Mouse (Mus musculus) urinary bladder, postnatal 36 days (tissue): Measurements from ENCODE around the gene Msmp.

Experiments
- DNase-seq, 2 experiments: peaks; one replicate each; pipeline ENCODE4 v3.0.0; 2022; ENCODE audit warnings: low spot score in 2 of 2, mixed read lengths in 1 of 2

Gene Msmp

GRCm38 (mm10) chr4:43593453-43593852 lies 9.2 kb upstream of the Msmp start:
- DNase-seq, result no peak

- DNase-seq, result no peak
Observed at GRCm38 (mm10) chr4:43591961-43592360, 7.7 kb upstream of the Msmp start.

DNA sequence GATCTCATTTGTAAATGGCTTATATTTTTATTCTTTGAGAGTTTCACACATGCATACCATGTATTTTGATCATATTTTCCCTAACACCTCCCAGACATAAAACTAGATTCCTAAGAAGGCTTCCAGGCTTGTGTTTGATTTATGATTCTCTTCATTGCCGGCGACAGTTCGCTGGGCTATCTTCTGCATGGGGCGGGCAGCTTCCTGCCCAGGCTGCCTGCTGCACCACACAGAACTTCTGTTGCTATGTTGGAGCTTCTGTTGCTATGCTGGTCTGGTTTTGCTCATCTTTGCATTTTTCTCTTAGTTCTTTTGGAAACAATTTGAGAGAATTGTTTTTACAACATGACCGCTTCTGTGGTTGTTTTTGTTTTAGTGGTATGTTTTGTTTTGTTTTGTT lies 7.2 kb upstream of the Msmp start:
- DNase-seq, result no peak

GRCm38 (mm10) chr4:43587681-43588080 lies 3.4 kb upstream of the Msmp start:
- DNase-seq, result no peak

- DNase-seq, result peak in 1 of 2 experiments; percentile 45
Observed at GRCm38 (mm10) chr4:43586411-43586810, 2.1 kb upstream of the Msmp start.

- DNase-seq, result no peak
Observed at GRCm38 (mm10) chr4:43585682-43586081, 1.4 kb upstream of the Msmp start.

DNA sequence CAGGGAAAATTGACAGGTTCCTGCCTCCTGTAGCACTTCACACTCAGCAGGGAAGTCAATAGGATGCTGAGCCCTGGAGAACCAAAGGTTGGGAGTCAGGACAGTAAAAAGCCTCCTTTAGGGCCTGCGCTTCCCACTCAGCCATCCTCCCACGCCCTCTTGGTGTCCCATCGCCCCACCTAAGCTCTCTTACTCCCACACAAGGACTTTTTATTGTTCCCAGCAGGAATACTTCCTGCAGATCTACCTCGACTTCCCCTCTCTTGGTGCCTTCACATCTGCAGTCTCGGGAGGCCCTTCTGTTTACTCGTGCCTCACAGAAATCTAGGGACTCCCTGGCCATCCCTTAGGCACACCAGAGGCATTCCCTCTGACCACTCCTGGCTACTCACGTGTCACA lies 873 bp downstream of the Msmp start:
- no peak for DNase-seq

- DNase-seq, result no peak
Observed at GRCm38 (mm10) chr4:43582241-43582640, 2.1 kb downstream of the Msmp start.

GRCm38 (mm10) chr4:43581381-43581780 lies 2.9 kb downstream of the Msmp start:
- no peak for DNase-seq

DNA sequence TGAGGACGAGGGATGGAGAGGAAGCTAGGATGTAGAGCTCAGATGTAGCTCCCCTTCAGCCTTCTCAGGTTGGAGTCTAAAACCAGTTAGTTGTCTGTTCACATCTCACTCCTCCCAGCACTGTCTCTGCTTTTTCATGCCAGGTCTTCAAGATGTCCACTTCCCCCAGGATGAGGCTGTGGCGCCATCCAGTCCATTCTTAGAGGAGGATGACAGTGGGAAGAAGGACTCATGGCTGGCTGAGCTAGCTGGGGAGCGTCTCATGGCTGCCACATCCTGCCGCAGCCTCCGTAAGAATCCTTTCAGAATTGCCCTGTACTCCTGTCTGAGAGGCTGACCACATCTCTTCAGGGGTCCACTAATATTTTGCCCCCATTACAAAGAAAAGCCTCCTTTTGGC lies 3.6 kb downstream of the Msmp start:
- no peak for DNase-seq

- no peak for DNase-seq
Observed at GRCm38 (mm10) chr4:43579731-43580130, 4.6 kb downstream of the Msmp start.

DNA sequence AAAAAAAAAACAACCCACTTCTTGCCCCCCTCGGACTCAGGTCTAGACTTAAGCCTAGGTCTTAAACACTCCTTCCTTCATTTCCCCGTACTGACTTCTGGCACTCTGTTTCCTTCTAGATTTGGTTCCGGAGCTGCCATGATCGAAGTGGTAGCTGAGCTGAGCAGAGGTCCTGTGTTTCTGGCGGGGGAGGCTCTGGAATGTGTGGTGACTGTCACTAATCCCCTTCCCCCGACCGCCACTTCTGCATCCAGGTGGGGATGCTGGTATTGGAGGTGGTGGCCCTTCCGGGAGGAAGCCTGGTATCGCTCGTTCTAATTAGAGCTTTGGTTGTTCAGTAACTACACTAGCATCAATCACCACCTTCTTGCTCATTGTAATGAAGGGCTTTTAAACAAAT lies 5.0 kb downstream of the Msmp start:
- DNase-seq, result no peak

- peak; percentile 87 to 89 for DNase-seq
Observed at GRCm38 (mm10) chr4:43578376-43579204, 5.7 kb downstream of the Msmp start, which contains the start of the genes Rgp1 and Gba2. Rgp1 (plus strand) TSS chr4:43578715. Gba2 (minus strand) TSS chr4:43578873.

- no peak for DNase-seq
Observed at GRCm38 (mm10) chr4:43577237-43577881, 6.9 kb downstream of the Msmp start.

DNA sequence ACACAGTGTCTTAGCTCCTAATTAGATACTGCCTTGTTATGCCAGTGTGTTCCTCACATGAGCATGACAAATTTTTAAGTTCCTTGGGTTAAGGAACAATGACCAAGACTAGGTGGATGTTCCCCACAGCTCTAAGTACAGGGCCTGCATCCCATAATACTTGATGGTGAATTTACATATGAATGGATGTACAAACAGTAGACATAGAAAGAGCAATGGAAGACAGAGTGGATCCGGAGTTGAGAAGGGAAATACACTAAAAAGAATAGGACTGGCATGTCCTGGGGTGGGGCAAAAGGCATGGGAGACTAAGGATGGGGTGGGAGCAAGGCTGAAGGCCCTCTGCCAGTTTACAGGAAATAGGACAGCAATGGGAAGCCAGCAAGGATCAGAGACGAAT lies 8.9 kb downstream of the Msmp start:
- no peak for DNase-seq

DNA sequence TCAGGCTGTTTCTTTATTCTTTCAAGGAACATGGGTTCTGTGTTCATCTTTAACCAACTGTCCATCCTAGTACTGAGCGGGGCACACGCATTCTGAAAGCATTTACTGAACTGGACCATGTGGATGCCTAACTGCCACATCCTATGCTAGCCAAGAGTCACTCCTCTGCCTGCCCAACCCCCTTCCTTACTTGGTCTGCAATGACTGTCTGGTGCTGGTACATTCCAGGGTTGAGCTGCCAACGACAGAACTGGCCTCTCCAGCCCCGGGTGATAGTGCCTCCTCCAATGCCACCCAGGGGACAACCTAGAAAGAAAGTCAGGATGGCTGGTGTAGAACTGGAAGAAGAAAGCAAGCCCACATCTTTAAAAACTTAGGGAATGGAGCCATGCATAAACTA lies 10.7 kb downstream of the Msmp start:
- no peak for DNase-seq

DNA sequence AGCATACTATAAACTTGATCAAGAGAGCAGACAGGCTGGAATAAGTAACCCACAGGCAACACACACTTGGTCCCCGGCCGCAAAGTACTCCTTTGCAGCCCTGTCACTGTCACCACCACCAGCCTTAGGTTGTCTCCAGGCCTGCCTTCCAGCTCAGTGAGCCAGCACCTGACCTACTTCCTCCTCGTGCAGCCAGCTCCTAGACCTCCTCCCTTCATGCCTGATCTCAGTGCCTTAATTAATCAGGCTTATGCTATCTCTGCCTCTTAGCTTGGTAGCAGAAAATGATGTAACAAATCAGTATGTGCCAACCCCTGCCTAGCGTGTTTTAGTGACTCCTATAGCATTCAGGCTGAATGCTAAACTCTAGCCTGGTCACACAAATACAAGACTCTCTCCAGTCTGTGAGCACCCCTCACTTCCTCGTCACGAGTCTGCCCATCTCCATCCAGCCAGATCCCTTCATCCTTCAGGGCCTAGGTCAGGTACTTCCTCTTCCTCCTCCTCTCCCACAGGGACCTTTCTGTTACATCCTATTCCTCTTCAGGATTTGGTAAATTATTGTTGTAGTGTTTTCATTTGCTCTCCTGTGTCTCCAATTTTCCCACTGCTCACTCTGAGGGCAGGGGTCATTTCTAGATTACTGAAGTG lies 12.8 kb downstream of the Msmp start:
- DNase-seq, result no peak

DNA sequence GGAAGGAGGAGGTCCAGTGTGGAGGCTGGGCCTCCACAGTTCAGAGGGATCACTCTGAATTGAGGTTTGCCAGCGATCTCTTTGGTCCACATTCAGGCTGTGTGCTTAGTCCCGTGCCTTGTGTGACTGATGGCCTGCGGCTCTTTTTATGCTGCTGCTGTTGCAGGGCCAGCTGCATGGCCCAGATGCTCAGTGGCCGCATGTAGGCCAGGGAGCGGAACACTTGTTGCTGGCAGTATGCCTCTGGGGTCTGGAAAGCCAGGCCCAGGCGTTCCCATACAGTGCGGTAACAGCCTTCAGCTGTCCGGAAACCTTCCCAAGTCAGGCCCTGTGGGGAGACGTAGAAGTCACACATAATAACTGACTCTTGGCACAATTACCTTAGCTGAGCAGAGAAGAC lies 17.2 kb downstream of the Msmp start:
- no peak for DNase-seq

GRCm38 (mm10) chr4:43564231-43564630 lies 20.1 kb downstream of the Msmp start:
- DNase-seq, result no peak

DNA sequence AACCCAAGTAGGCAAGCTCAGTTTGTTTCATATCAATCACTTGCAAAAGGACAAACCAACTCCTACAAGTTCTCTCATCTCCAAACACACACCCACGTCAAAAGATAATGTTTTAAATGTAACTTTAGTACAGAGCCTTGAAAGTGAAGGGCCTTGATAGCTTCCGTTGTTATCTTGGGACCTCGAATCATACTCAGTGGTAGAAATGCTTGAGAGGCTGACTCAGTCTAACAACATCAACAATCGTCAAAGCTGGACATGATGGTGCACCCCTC lies 20.8 kb downstream of the Msmp start:
- no peak for DNase-seq

DNA sequence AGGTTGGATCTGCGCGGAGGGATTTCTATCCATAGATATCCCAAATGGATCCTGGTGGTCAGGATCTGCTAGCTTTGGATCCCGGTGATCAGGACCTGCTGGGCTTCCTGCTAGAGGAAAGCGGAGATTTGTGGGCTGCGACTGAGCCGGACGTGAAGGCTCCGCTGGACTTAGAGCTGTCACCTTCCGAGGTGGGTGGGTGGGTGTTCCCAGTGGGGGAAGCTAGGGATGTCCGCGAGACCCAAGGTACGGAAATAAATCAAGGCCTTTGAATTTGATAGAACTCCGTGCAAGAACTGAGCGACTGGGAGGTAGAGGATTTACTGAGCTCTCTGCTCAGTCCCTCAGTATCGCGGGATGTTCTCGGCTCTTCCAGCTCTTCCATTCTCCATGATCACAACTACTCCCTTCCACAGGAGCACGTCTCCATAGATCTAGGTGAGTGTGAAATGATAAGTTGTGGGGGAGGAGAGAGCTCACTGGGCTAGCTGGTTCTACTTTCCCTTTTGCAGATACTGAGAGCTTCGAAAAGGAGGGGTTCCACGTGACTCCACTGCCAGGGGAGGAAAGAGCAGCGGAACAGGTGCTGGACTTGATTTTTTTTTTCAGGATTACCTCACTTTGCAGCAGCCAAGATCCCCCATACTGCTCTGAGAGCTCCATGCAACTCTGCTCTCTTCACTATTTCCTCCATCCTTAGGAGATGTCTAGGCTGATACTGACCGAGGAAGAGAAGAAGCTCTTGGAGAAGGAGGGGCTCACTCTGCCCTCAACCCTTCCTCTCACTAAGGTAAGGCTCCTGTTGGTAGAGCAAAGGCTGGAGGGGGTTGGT lies 21.3 kb downstream of the Msmp start:
- no peak for DNase-seq
